Mouse (Mus musculus): ENCODE measurements around the gene Mlph.

The Mlph gene

DNA sequence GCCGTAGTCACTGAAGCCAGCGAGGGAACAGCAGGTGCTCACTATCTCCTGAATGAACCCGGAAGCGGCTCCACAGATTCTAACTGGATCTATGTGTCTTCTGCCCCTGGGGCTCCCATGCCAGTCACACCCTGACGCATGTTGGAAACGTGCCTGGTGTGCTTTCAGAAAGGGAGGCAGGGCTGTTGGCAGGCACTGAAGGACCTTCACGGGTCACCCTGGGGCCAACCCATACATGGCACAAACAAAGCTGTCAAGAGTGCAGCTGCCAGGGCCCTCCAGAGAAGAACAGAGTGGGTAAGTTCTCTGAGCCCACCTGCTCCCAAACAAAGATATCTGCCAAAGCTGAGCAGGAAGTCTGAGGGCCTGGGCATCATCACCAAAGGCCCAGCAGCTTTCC lies 52.7 kb downstream of the Mlph start:
- intact Hi-C loops (cut with DNase I), result no loop called here

GRCm38 (mm10) chr1:90968649-90969048 lies 53.8 kb downstream of the Mlph start:
- intact Hi-C loops (cut with DNase I), result no loop called here

DNA sequence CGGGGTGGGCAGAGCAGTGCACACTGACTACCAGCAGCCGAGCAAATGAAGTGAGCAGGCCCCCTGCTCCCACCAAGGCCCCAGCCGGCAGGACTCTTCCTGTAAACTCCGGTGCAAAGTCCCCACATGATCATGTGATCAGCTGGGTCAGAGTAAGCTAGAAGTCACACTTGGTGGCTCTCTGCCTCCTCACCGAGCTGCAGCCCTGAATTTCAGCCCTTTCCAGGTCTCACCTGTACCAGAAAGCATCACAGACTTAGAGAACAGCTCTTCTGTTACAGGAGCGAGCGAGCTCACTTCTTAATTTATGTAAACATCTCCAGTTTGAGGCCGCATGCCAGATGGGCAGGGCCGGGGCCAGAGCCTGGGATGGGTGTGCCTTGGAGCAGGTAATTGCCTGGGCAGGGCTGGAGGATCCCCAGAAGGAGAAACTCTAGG lies 54.5 kb downstream of the Mlph start, which contains the start of gene Rab17:
Gene Rab17 (minus strand): TSS at position 315 of the 438 bp plus-strand sequence.
- intact Hi-C loops (cut with DNase I), result no loop called here

DNA sequence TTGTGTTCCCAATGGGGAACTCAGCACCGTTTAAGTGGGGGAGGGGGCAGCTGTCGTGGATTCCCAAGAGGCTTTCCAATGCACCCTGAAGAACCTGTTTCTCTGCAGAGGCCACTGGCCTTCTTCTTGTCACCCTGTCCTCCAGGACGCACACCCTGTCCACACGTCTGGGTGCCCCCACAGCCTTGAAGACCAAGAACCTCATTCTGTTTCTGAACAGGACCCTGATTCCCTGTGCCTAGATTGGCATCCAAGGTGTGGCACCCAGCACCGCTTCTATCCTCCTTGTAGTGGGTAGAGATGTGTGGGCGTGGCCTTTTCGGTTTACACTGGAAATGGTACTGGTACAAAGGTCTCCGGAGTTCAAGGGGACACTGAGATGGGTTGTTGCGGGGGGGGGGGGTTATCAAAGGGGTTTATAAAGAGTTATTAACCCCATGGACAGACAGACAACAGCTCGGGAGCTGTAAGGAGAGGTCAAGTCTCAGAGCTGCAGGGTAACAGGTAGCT lies 55.1 kb downstream of the Mlph start:
- intact Hi-C loops (cut with DNase I), result loop anchor here (5.0 kb wide), 2 partner anchors 127 to 242 kb away; no protein-coding TSS in a partner anchor

DNA sequence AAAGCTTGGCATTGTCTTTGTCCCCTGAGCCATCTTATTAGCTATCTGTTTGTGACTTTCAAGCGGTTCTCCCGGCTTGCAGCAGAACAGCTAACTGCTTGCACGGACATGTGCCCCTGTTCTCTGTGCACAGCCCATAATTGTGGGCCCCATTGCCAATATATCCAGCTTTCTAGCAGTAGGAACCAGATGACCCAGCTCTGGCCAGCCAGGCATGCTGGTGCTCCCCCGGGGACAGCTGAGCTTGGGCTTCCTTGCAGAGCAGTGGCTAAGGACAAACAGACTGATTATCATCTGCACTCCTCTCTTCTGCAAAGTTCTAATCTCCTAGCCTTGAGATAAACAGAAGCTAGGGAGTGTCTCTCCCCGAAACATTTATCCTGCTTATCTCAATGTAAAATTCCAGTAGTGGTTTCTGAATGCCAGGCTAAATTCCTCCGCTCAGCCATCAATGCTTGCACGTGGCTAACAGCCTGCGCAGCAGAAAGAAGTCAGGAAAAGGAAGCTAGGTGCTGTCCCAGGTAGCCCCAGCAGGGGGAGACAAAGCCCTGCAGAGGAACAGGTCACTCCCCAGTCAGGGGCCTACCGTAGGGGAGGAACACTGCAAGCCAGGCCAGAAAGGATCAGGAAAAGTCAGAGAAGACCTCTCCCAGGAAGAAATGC lies 58.2 kb downstream of the Mlph start:
- intact Hi-C loops (cut with DNase I), result loop anchor here (5.0 kb wide), 2 partner anchors 124 to 239 kb away; no protein-coding TSS in a partner anchor

DNA sequence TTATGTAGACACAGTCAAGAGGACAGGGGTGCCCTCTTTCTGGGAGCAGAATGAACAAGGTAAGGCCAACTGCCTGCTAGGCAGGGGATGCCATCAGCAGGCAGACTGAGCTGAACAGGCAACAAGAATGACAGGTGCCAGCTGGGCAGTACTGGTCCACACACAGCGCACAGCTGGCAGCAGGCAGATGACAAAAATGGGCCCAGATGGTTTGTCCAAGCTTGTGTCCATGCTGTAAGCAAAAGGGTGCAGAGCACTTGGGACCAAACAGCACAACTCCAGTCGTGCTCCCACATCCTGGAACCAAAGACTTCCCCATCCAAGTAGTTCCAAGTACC lies 58.7 kb downstream of the Mlph start:
- intact Hi-C loops (cut with DNase I), result loop anchor here (5.0 kb wide), 2 partner anchors 124 to 239 kb away; no protein-coding TSS in a partner anchor

DNA sequence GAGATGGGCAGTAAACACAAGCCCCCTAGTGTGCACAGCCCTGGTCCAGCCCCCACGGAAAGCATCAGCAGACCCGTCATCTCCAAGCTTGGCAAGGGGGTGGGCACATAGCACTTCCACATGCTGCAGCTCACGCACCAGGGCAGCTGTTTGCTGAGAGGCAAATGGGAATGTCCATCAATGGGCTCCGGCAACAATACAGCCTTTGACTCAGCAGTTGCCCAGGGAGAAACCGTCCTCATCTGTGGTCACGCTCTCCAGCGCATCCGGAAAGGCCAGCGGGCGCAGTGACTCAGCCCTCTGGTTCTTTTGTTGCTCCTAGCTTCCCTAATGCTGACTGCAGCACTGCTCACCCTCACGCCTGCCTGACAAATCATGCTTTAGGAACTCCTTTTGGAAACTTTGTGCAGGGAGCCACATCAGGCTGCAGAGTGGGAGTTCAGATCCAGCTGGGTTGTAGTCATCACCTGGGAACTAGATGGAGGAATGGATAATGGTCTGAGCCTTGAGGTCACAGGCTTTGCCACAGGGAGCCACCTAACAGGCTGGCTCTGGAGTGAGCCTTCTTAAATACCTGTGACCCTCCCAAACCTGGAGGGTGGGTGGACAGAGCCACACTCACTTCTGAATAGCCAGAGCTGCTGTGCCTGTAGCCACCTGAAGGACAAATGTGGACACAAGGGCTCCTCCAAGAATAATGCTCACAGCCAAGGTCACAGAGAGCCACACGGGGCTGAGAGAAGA lies 60.2 kb downstream of the Mlph start:
- intact Hi-C loops (cut with DNase I), result loop anchor here (5.0 kb wide), 2 partner anchors 122 to 237 kb away; no protein-coding TSS in a partner anchor

- intact Hi-C loops (cut with DNase I), result no loop called here
Observed at GRCm38 (mm10) chr1:90975960-90976359, 61.1 kb downstream of the Mlph start.

- intact Hi-C loops (cut with DNase I), result no loop called here
Observed at GRCm38 (mm10) chr1:90980638-90981330, 65.9 kb downstream of the Mlph start.

GRCm38 (mm10) chr1:90981346-90981745 lies 66.5 kb downstream of the Mlph start:
- intact Hi-C loops (cut with DNase I), result no loop called here

- intact Hi-C loops (cut with DNase I), result no loop called here
Observed at GRCm38 (mm10) chr1:90995916-90996315, 81.0 kb downstream of the Mlph start.

GRCm38 (mm10) chr1:90997136-90997535 lies 82.3 kb downstream of the Mlph start:
- intact Hi-C loops (cut with DNase I), result no loop called here

DNA sequence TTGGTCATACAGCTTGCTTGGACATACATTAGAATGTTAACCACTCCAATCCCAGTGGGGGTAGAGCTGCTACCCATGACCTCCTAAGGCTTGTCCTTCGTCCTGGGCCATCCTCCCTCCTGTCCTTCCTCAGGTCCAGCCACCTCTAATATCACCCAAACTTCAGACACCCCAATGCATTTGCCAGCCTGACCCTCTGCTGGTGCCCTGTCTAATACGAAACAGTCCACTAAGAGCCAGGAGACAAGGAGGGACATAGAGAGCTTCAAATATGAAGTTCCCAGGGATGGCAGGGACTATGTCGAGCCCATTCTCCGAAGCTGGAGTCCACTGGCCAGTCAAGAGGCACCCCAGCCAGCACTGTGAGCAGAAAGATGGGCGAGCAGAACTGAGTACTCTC lies 82.8 kb downstream of the Mlph start:
- intact Hi-C loops (cut with DNase I), result no loop called here

DNA sequence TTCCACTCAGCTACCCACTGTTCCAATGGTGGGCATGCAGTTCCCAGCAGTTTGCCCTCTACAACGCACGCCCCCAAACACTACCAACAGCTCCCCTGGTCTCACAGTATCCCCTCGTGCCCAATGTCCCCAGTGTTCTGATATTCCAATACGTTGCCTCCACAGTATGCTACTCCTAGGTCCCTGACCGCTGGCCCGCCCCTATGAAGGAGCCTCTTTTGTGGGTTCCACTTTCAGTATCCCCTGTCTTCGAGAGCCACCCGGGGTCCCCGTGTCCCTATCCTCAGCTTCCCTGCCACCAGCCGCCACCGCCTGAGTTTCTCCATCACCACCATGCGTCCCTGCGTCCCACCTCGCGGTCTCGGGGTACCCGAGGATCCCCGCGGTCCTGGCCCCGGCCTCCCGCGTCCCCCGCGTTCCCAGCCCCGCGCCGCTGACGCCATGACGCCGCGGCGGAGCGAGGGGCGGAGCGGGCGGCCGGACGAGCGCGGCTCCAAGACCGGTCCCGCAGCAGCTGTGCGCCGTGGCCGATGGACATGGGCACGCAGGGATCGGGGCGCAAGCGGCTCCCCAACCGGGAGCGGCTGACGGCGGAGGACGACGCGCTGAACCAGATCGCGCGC lies 83.5 kb downstream of the Mlph start, which contains the start of gene Lrrfip1:
Gene Lrrfip1 (plus strand): TSS at position 470 of the 623 bp plus-strand sequence.
- intact Hi-C loops (cut with DNase I), result no loop called here

DNA sequence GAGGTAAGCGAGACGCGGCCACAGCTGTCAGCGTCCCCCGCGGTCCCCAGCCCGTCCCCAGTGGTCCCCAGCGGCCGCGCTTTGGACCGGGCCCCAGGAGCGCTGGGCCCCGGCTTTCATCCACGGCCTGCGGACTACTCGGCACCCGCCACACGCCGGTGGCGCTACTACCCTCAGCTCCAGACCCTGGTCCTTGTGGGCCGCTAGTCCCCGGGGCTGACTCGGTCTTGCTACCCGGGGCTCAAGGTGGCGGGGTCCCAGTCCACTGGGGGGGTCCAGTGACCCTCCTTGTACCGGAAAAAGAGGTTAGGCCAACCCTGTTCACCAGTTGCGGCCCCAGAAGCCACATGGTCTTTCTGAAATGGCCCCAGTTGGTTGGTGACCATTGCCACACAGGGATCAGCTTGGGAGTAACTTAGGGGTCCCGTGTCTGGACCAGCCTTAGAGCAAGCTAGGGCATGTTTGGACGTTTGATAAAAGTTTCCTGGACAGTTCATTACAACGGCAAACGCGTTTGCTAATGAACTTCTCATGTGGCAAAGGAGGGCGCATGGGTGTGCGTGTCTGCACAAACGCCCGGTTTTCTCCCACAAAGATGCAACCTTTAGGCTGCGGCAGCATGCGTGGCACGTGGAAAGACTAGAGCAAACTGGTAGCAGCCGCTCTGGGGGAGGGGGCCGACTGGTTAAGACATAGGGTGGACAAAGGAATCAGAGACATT lies 84.2 kb downstream of the Mlph start:
- intact Hi-C loops (cut with DNase I), result no loop called here

- intact Hi-C loops (cut with DNase I), result no loop called here
Observed at GRCm38 (mm10) chr1:90999911-91000601, 85.2 kb downstream of the Mlph start.
